Mouse (Mus musculus) gastrocnemius, postnatal 25 days (tissue): ENCODE data around the gene H2al1a. TPM values are rescaled to one million over a fixed set of nuclear protein-coding genes. Genes with fewer than 3 reads are reported as not detected.

Source experiments
- DNase-seq: peaks from one replicate; pipeline ENCODE4 v3.0.0; 2022
- total RNA-seq, 2 experiments: library from RNA; stranded (reverse); gene quantifications; 1 replicate in 1 of 2; 2 replicates in 1 of 2; pipeline ENCODE4 v1.2.3; 2021

The H2al1a gene
- total RNA-seq, 2 experiments from 2014 or later: not detected

- DNase-seq: no peak
These were observed 46.7 kb downstream of the H2al1a start for GRCm38 (mm10) chrX:11345762-11346161.

DNA sequence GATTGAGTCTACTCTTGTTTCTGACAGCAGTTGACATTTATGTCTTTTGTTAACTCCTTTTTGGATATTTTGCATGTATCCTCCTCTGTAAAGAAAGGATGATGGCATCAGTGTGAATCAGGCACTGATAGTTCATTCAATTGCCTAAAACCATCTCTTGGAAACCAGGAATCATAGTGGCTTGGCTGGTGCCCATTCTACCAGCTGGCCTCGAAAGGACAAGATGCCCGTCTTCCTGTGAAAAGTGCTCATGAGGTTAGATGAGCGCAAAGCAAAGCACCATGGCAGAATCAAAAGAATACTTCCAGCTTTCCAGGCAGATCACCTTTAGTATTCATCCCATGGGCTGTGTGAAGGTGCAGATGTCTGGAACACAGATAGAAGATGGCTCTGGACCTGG is 47.7 kb downstream of the H2al1a start:
- no peak for DNase-seq

Other genes starting within 250 kb of the H2al1a start
- gene H2al1b, start 3.2 kb downstream of the H2al1a start, total RNA-seq: not detected
- not detected for gene H2al1c, start 6.4 kb downstream of the H2al1a start, total RNA-seq
- gene H2al1d, start 9.6 kb downstream of the H2al1a start, total RNA-seq: not detected
- gene H2al1e, start 12.7 kb downstream of the H2al1a start, total RNA-seq: not detected
- gene H2al1f, start 15.9 kb downstream of the H2al1a start, total RNA-seq: not detected
- gene H2al1g, start 19.0 kb downstream of the H2al1a start, total RNA-seq: not detected
- gene H2al1h, start 22.2 kb downstream of the H2al1a start, total RNA-seq: not detected
- not detected for gene H2al1i, start 25.4 kb downstream of the H2al1a start, total RNA-seq
- not detected for gene H2al1j, start 28.6 kb downstream of the H2al1a start, total RNA-seq